Mouse (Mus musculus): ENCODE data around the gene Dab2ip. TPM values are rescaled to one million over a fixed set of nuclear protein-coding genes. Genes with fewer than 3 reads are reported as not detected.

Dab2ip gene
- 6.0 and 9.8 TPM in 2 replicates for polyA plus RNA-seq (2011; ENCODE audit: insufficient read depth, insufficient read length, low replicate concordance, missing spikeins)

DNA sequence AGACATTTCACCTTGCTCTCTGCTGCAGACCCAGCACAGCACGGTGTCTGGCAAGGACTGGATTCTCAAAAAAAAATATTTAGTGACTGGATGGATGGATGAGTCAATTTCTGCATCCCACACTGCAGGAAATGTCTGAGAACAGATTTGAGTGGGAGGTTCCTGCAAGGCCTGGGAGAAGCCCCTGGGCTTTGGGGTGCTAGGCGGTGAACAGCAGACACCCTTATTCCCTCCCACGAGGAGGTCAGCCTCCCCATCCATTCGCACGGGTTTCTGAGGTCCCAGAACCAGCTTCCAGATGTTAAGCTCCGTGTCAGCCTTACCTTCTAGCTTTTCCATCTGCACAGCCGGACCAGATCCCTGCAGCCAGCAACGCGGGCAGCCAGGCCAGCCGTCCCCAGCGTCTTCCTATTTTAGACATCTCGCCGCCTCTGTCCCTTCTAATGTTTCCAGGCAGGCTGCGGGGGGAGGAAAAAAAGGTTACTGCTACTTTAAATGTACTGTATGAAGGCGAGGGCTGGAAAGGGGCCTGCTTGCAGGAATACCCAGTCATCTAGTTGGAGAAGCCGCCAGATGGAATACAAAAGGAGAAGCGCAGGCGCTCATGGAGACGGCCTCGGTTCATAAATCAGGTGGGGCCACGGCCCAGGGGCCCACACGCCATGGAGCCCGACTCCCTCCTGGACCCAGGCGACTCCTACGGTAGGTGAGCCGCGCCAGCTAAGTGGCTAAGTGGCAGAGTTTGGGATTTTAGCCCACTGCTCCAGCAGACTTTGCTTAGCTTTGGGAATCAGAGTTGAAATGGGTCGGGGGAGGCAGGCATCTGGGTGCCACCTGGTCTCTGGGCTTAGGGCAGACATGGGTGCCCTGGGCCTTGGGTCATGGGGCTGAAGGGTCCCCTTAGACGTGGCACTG, at the start of gene Dab2ip:
TSS of gene Dab2ip (plus strand) at position 356 of the 915 bp plus-strand sequence.
- 85% methylated on average over 29 of the region's 29 CpGs for WGBS
- H3K4me1 ChIP-seq (ENCODE audit: control insufficient read depth, insufficient read depth, low read length), result no peaks in the 10 kb centered on the region
- no peak within 1 kb of the TSS for H3K27ac ChIP-seq (ENCODE audit: control insufficient read depth, insufficient read depth, low read depth, low read length, poor library complexity)
- H3K4me3 ChIP-seq (replicated peaks; ENCODE audit: control insufficient read depth, low read depth, low read length), result no peak within 1 kb of the TSS
- TF ChIP-seq CTCF (IDR thresholded peaks at IDR 0.05; ENCODE audit: control insufficient read depth, insufficient read depth, low read length) (no peak), POLR2A (IDR thresholded peaks at IDR 0.05; ENCODE audit: borderline replicate concordance, control insufficient read depth, low read depth, low read length) (no peak)

DNA sequence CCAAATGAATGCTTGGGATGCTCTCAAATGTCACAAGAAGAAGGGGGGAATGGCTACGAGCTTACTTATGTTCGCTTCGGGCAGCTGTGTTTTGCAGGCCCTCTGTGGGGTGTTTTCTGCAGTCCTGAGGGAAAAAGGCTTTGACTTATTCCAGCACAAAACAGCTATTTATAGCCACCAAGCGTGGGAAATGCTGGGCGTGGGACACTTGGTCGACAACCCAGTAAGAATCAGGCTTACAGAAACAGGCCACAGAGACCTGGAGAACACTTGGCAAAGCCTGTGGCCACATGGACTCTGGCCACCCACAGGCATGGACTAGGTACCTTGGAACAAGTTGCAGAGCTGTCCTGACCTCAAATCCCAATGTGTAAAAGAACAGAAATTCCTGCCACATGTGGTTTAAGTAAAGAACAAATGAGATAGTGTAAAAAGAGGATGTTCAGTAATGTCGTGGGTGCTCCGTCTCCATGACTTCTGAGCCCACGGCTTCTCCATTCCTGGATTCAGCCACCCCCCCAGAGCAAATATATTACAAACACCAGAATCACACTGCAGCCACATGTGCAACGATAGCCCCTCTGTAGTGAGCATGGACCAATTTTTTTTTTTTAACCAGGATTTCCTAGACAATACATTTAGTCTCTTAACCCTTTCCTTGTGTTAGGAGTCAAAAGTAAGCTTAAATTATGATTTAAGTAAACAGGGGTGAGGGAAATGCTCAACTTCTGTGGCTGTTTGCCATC, 49.3 kb upstream of the Dab2ip start:
- Histone ChIP-seq H3K4me1 (ENCODE audit: control insufficient read depth, insufficient read depth, low read length) (peaks cover 15% of the 10 kb centered on the region), H3K4me3 (replicated peaks; ENCODE audit: control insufficient read depth, low read depth, low read length) (no peak overlapping the region), H3K27ac (ENCODE audit: control insufficient read depth, insufficient read depth, low read depth, low read length, poor library complexity) (no peak overlapping the region)
- WGBS, result 46% methylated on average over 10 of the region's 10 CpGs
- TF ChIP-seq CTCF (IDR thresholded peaks at IDR 0.05; ENCODE audit: control insufficient read depth, insufficient read depth, low read length), result no peak
- no peak for TF ChIP-seq POLR2A (IDR thresholded peaks at IDR 0.05; ENCODE audit: borderline replicate concordance, control insufficient read depth, low read depth, low read length)

DNA sequence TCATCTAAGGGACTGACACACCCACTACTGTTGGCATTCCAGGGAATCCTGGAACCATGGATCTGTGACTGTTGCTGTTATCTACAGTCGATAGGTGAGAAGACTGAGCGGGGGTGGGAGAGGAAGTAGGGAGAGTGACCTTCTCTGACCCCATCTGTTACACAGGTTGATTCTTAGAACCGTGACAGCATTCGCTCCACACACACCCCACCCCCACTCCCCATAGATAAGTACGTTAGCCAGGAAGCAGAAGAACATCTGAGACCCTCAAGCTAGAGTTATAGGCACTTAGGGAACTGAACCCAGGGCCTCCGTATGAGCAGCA, 48.8 kb upstream of the Dab2ip start:
- Histone ChIP-seq H3K4me1 (ENCODE audit: control insufficient read depth, insufficient read depth, low read length) (peaks cover 10% of the 10 kb centered on the region), H3K27ac (ENCODE audit: control insufficient read depth, insufficient read depth, low read depth, low read length, poor library complexity) (no peak overlapping the region), H3K4me3 (replicated peaks; ENCODE audit: control insufficient read depth, low read depth, low read length) (no peak overlapping the region)
- no peak for TF ChIP-seq POLR2A (IDR thresholded peaks at IDR 0.05; ENCODE audit: borderline replicate concordance, control insufficient read depth, low read depth, low read length)
- TF ChIP-seq CTCF (IDR thresholded peaks at IDR 0.05; ENCODE audit: control insufficient read depth, insufficient read depth, low read length), result no peak
- 11% methylated on average over 6 of the region's 6 CpGs for WGBS

DNA sequence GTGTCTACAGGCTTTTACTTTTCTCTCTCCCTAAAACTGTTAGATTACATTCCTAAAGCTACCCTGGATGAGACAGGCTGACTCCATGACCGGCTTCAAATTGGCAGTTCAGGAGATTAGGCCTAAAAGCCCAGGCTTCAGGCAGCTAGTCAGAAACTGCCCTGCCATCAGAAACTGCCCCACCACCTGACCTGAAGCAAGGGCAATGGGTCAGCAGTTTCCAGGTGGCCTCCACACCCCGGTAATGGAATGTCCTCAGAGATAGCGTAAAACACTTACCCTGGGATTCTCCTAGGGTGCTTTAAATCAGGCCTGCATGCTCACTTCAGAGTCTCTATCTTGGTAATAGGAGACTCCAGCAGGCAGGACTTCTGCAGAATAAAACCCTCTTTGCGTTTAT, 48.2 kb upstream of the Dab2ip start:
- Histone ChIP-seq H3K4me3 (replicated peaks; ENCODE audit: control insufficient read depth, low read depth, low read length) (no peak overlapping the region), H3K4me1 (ENCODE audit: control insufficient read depth, insufficient read depth, low read length) (peaks cover 7% of the 10 kb centered on the region), H3K27ac (ENCODE audit: control insufficient read depth, insufficient read depth, low read depth, low read length, poor library complexity) (no peak overlapping the region)
- 81% methylated on average over 4 of the region's 4 CpGs for WGBS
- no peak for TF ChIP-seq POLR2A (IDR thresholded peaks at IDR 0.05; ENCODE audit: borderline replicate concordance, control insufficient read depth, low read depth, low read length)

DNA sequence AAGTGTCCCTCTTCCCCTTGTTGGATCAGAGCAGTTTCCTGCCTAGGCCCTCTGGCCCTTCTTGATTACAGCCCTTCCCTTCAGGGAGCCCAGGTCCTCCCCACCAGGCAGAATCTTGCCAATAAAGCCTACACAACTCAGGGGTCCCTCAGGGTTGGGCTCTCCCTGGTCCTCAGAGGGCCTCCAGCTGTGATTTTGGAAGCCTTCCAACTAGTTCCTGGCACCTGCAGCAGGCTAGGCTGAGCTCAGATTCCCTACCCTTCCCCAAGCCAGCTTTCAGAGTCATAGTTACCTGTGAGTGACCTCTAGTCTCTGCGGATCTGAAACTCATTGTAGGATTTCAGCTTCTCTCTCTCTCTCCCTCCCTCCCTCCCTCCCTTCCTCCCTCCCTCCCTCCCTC, 47.1 kb upstream of the Dab2ip start:
- Histone ChIP-seq H3K4me1 (ENCODE audit: control insufficient read depth, insufficient read depth, low read length) (peaks cover 3% of the 10 kb centered on the region; the same call in 1 of the 2 replicates), H3K27ac (ENCODE audit: control insufficient read depth, insufficient read depth, low read depth, low read length, poor library complexity) (no peak overlapping the region), H3K4me3 (replicated peaks; ENCODE audit: control insufficient read depth, low read depth, low read length) (no peak overlapping the region)
- no peak for TF ChIP-seq POLR2A (IDR thresholded peaks at IDR 0.05; ENCODE audit: borderline replicate concordance, control insufficient read depth, low read depth, low read length)
- no peak for TF ChIP-seq CTCF (IDR thresholded peaks at IDR 0.05; ENCODE audit: control insufficient read depth, insufficient read depth, low read length)
- 41% methylated on average over 1 of the region's 1 CpGs for WGBS

DNA sequence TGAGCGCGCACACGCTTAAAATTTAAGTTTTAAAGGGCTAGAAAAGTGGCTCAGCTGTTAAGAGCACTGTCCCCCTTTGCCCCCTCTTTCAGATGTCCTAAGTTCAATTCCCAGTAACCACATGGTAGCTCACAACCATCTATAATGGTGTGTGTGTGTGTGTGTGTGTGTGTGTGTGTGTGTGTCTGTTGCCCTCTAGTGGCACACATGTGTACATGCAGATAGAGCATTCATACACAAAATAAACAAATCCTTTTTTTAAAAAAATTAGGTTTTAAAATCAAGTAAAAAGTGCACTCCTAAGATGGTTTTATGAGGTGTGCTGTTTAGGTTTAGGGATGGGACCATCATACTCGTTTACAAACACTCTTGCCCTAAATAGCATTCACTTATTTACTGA, 45.8 kb upstream of the Dab2ip start:
- 85% methylated on average over 4 of the region's 4 CpGs for WGBS
- Histone ChIP-seq H3K27ac (ENCODE audit: control insufficient read depth, insufficient read depth, low read depth, low read length, poor library complexity) (no peak overlapping the region), H3K4me1 (ENCODE audit: control insufficient read depth, insufficient read depth, low read length) (peaks cover 1% of the 10 kb centered on the region; the same call in 1 of the 2 replicates), H3K4me3 (replicated peaks; ENCODE audit: control insufficient read depth, low read depth, low read length) (no peak overlapping the region)
- TF ChIP-seq POLR2A (IDR thresholded peaks at IDR 0.05; ENCODE audit: borderline replicate concordance, control insufficient read depth, low read depth, low read length) (no peak), CTCF (IDR thresholded peaks at IDR 0.05; ENCODE audit: control insufficient read depth, insufficient read depth, low read length) (no peak)

DNA sequence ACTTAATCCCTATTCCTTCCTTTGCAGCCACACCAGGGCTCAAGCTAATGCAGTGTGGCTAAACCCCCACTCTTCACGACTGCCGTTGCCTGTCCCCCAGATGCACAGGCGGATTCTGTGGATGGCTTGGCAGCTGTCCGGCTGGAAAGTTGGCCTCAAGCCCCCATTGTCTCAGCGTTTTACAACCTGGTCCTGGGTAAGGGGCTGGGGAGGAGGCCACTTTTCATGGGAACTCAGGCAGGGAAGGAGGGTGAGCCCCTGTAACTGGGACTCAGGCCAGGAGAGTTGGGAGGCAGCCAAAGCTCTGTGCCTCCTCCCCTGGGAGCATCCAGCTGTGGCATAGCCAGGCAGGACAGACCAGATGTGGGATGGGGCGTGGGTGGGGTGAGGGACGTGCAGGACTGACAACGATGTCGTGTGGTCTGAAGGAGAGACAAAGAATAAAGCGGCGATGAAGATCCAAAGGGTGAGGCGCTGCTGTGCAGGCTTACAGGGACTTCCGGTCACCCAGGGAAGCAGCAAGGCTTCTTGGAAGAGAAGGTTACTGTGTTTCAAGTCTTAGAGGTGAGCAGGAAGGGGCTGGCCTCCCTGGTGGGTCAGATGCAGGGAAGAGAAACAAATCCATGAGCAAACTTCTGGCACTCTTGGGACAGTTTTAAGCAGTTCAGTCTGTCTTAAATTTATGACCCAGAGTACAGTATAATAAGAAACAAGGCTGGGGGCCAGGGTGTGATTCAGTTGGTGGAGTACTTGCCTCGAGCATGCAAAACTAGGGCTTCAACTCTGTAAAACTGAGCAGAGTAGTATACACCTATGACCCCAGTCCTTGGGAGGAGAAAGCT, 43.8 kb upstream of the Dab2ip start:
- WGBS, result 75% methylated on average over 14 of the region's 14 CpGs
- H3K4me3 ChIP-seq (replicated peaks; ENCODE audit: control insufficient read depth, low read depth, low read length), result no peak overlapping the region
- no peak overlapping the region for H3K27ac ChIP-seq (ENCODE audit: control insufficient read depth, insufficient read depth, low read depth, low read length, poor library complexity)
- no peak for TF ChIP-seq POLR2A (IDR thresholded peaks at IDR 0.05; ENCODE audit: borderline replicate concordance, control insufficient read depth, low read depth, low read length)
- TF ChIP-seq CTCF (IDR thresholded peaks at IDR 0.05; ENCODE audit: control insufficient read depth, insufficient read depth, low read length), result no peak
- no peaks in the 10 kb centered on the region; the same call in 1 of the 2 replicates for H3K4me1 ChIP-seq (ENCODE audit: control insufficient read depth, insufficient read depth, low read length)
